Mouse (Mus musculus) bone marrow macrophage, adult 2 months (primary cell): Measurements from ENCODE around the gene Hipk3.

Experiments
- CTCF ChIP-seq: IDR thresholded peaks from 2 replicates; pipeline ENCODE4 v1.5.1; 2012; ENCODE audit warnings: low read depth, mild to moderate bottlenecking, low read length, moderate library complexity
- POLR2A ChIP-seq: IDR thresholded peaks from 2 replicates; pipeline ENCODE4 v1.6.1; 2012; ENCODE audit warnings: mild to moderate bottlenecking, low read depth, low read length, borderline replicate concordance

DNA sequence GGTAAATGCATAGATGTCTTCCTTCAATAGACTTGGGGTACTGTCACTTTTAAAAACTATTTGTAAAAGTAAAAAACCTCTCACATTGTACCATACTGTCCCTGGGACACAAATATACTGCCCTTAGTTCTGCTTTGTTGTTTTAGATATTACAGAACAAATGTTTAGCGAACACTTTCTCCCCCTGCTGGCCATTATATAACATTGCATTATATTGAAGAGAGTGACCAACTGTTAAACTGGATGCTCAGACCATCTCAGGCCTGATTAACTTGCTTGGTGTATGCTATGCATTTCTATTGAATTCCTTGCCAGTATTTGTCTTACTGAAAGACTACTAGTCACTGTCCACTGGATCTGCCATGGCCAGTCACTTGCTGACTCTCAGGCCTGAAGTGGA is 72.0 kb downstream of the Hipk3 start:
- TF ChIP-seq CTCF (no peak), POLR2A (no peak)
